Mouse (Mus musculus): ENCODE data around the gene Sptbn4.

Sptbn4 gene

DNA sequence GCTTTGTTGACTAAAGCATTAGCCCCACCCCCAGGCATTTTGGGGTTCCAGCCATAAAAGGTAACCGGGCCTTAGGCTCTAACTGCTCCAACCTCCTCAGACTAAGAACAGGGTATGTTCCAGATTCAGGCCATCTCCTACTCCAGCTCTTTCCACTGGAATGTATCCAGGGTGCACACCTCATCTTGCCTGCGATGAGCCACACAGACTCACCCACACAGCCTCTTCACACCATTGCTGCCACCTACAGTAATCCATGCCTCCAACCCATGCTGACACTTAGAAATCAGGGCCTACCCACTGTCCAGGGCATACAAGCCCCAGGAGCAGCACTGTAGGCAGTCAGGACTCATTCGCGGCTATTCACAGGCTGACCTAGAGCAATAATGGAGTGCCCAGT lies 108.4 kb downstream of the Sptbn4 start:
- DNase-seq: no peak

GRCm38 (mm10) chr7:27337175-27337853 lies 110.2 kb downstream of the Sptbn4 start, which contains the start of gene Ltbp4:
Ltbp4 (minus strand) TSS chr7:27337692.
- DNase-seq: peak; percentile 80

GRCm38 (mm10) chr7:27335928-27336823 lies 111.3 kb downstream of the Sptbn4 start:
- DNase-seq: peak; percentile 92

GRCm38 (mm10) chr7:27335011-27335720 lies 112.3 kb downstream of the Sptbn4 start:
- DNase-seq: no peak

- no peak for DNase-seq
Measured at GRCm38 (mm10) chr7:27334405-27334911, 113.0 kb downstream of the Sptbn4 start.

GRCm38 (mm10) chr7:27333316-27333941 lies 114.1 kb downstream of the Sptbn4 start:
- peak; percentile 66 for DNase-seq

DNA sequence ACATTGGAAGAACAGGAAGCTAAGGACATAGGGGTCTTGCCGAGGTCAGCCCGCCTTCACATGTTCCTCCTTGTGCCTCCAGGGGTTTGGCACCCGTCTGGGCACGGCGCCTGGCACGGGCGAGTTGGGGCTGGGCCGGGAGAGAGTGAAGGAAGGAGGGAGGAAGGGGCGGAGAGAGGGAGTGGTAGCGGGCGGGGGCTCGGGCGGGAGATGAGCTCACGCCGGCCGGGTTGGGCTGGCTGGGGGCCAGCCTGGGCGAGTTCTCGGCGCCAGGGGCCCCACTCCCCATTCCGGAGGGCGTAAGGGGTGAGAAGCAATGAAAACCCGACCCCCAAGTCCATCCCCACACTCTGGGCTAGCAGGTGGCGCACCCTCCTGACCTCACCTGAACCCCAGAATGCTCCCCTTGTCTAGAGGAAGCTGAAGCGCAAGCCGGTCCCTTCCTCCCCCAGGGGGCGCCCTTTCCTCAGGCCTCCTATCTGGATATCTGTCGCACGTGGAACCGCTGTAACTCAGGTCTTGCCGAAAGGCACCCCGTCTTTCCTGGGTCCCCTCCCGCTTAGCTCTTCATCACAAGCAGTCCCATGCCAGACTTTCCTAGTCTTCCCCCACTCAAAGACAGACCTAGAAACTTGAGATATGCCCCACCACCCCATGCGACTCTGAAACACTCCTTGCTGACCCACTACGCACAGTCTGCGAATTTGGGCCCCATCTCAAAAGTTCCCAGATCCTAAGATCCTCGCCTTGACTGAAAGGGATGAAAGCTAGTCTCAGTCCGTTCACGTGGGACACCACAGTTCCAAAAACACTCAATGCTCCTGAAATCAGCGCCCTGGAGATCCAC lies 114.9 kb downstream of the Sptbn4 start:
- peak; percentile 84 for DNase-seq

- DNase-seq: no peak
Measured at GRCm38 (mm10) chr7:27331854-27332253, 115.6 kb downstream of the Sptbn4 start.

DNA sequence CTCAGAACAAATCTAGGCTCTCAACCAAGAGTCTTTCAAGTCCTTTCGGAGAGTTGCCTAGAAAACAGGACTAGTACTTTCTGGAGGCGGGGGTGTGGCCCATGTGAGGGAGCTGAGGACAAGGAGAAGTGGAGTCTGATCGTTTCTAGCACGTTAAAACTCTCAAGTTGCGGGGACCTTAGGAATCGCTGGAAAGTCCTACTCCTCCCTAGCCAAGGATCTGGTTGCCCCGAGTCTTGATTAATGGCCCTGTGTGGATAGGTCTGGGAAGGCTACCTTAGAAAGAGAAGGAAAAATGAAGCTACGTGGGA lies 116.0 kb downstream of the Sptbn4 start:
- DNase-seq: no peak

DNA sequence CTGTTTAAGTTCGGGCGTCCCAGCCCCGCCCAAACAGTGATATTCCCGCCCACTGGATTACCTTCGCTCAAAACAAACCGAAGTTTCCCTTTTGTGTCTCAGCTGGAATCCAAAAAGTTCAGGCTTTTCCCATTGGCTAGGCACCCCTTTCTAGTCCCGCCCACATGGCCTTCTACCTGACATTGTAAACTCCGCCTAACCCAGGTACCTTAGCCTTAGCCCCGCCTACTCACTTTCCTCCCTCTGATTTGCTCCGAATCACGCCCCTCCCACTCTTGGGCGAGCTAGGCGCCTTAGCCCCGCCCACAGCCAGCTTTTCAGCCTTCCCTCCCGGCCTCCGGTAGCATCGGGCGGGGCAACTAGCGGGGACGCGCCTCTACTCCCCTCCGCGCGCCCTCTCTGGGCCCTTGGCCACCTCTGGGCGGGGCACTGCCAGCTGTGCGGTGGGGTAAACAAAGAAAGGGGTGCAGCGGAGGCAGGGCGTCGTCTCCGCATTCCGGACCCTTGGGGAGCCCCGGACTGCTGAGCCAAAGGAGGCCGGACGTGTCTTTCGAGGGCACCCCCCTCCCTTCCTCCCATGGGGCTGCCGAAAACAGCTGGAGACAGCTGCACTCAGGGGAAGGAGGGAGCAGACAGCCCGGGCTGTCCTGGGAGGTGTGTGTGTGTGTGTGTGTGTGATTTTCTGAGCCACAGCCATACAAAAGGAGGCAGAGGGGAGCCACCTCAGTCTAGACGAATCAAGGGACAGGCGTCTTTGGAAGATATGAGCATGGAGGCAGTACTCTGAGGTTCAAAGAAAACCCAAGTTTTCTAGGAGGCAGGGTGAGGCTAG lies 116.6 kb downstream of the Sptbn4 start:
- DNase-seq: peak; percentile 86

- no peak for DNase-seq
Measured at GRCm38 (mm10) chr7:27329981-27330380, 117.5 kb downstream of the Sptbn4 start.

DNA sequence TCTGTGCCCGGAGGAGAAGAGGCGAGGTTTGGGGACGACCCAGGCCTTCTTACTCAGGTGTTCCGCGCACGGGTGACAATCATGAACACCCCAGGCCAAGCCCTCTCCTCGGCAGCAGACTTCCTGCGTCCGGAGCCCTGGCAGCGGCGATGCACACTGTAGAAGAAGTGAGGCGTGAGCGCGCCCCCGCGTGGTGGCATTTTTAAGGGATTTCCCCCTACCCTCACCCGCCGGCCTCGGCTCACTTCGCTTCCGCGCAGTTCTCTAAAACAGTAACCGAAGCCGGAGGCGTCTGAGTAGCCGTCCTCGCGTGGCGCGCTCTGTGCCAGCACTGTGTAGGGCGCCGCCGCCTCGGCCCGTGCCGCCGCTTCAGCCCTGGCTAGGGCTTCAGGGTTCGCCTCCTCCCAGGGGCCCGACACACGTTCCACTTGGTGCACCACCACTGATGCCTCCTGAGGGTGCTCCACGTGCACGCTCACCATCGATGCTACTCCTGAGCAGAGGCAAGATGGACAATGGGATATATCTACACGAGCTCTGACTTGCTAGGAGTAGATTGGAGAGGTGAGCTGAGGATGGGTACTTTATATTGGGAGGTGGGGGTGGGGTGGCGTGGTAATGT lies 118.0 kb downstream of the Sptbn4 start:
- DNase-seq: peak; percentile 84

DNA sequence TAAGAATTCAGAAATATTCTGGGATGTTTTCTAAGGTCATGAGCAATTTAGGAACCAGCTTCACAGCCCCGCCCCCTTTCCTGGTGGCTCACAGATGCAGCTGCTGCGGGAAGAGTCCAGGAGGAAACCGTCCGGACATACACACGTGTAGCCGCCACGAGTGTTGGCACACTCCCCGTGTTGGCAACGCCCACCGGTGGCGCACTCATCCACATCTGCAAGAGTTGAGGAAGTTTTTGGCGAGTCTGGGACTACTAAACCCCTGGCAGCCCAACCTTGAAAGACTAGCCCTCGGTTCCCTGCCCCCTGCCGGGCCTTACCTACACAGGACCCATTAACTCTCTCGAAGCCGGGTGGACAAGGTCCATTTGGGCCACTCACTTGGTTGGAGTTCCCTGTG lies 118.8 kb downstream of the Sptbn4 start:
- DNase-seq: no peak

- DNase-seq: no peak
Measured at GRCm38 (mm10) chr7:27328161-27328560, 119.3 kb downstream of the Sptbn4 start.

GRCm38 (mm10) chr7:27327500-27327899 lies 120.0 kb downstream of the Sptbn4 start:
- DNase-seq: no peak

DNA sequence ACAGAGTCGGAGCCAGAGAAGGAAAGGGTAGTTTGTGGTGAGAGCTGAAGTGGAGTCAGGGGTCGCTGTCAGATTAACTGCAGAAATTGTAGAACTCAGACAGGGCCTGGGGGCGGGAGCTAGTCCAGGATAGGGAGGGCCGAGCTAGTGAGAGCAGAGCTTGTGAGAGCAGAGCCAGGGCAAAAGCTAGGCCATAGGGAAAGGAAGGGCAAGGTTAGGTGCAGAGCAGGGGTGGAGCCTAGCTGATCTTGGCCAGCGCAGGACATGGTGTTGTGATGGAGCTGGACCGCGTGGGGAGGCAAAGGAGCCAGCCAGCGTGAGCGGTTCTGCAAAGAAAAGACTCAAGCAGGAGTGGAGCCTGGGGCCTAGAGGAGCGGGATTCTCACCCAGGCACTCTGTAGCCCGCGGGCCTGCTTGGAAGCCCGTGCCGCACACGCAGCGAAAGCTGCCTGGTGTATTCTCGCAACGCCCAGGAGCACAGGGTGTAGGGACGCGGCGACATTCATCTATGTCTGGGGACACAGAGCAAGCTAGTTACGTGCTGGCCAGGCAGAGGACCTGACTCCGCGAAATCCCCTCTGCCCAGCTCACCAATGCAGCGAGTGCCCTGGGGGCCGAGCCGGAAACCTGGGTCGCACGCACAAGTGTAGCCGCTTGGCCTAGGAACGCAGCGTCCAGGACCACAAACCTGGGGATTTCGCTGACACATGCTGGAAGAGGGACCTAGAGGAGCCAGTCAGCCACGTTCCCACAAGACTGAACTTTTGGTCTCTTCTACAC lies 121.2 kb downstream of the Sptbn4 start:
- no peak for DNase-seq

DNA sequence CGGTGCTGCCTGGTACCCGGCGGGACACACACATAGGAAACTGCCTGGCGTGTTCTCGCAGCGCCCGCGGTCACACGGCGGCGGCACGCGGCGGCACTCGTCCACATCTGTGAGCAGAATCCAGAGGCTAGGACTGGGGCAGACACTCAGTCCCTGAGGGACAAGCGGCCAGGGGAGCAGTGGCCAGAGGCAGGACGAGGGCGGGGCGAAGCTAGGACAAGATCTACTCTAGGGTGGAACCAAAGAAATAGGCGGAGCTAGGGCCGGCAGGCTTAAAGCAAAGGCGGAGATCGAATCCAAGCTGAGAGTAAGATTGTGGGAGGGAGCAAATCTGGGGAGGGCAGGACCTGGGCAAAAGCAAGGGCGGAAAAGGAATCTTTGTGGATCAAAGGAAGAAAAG lies 121.8 kb downstream of the Sptbn4 start:
- peak; percentile 70 for DNase-seq

DNA sequence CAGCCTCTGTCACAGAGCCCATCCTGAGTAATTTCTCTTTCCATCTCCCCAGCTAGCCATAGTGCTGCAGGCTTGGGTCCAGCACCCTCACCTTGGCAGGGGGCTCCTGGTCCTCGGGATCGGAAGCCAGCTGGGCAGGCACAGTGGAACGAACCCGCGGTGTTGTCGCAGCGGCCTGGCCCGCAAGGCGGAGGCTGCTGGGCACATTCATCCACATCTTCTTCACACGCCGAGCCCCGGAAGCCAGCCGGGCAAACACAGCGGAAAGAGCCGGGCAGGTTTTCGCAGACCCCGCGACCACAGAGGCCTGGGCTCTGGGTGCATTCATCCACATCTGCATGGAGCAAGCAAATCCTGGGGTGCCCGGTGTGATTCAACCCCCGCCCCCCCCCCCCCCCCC lies 122.6 kb downstream of the Sptbn4 start:
- no peak for DNase-seq

DNA sequence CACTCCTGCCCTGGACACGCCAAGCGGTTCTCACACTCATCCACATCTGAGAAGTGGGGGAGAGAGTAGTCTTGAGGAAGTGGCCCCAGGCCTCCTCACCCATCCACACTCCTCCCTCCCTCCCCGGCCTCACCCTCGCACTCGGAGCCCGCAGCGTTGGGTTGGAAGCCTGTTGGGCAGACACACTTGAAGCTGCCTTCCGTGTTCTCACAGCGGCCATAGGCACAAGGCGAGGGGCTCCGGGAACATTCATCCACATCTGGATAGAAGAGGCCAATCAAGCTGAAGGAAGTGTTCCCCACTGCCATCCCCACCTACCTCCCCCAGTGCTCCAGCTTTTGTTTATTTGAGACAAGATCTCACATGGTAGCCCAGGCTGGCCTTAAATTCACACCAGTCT lies 123.3 kb downstream of the Sptbn4 start:
- DNase-seq: no peak

DNA sequence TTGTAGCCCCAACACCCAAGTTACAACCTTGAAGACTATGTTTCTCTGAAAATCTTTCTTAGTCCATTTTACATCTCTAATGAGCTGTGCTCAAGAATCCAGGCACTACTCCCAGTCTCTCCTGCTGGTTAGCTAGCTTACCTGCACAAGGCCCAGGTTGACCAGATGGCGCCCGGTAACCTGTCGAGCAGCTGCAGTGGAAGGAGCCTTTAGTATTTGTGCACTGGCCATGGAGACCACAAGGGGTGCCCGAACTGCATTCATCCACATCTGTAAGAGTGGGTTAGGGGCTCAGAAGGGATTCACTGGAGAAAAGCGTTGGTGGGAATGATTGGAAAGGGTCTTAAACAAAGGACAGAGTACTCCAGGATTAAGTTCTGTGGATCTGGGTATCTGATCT lies 124.5 kb downstream of the Sptbn4 start:
- no peak for DNase-seq

Data from retina, postnatal 1 day (tissue).